Mouse (Mus musculus) neural tube, embryonic 10.5 days (tissue): ENCODE data around the gene Bag1.
"Not testable (repeated sequence)": the region's sequence is repeated elsewhere in the genome, so short reads cannot be mapped to it uniquely, and the experiment has no call there.

Experiments used
- DNase-seq: peaks from one replicate; pipeline ENCODE4 v3.0.0-alpha.2; 2017; ENCODE audit warnings: low spot score; ENCODE audit errors: extremely low spot score

The Bag1 gene

GRCm38 (mm10) chr4:40936175-40936839, 11.8 kb downstream of the Bag1 start:
- no peak for DNase-seq

GRCm38 (mm10) chr4:40934369-40934768, 13.7 kb downstream of the Bag1 start:
- DNase-seq, result not testable (repeated sequence)

DNA sequence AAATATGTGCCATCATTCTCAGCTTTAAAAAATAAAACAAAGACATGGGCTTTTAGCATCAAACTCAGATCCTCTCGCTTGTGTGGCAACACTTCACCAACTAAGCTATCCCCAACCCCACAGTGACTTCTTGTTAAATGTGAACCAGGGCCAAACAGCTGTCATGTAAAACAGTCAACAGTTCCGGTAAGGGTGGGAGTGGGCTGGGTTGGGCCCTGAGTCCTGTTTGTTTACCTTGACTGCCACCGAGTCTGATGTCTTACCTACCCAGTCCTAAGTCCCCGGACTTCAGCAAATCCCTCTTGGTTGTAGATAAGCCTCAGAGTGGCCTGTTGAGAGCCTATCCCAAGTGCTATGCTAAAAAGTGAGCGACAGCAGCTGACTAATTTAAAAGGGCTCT, 14.4 kb downstream of the Bag1 start:
- DNase-seq, result no peak

- no peak for DNase-seq
Measured at GRCm38 (mm10) chr4:40929046-40929445, 19.0 kb downstream of the Bag1 start.

DNA sequence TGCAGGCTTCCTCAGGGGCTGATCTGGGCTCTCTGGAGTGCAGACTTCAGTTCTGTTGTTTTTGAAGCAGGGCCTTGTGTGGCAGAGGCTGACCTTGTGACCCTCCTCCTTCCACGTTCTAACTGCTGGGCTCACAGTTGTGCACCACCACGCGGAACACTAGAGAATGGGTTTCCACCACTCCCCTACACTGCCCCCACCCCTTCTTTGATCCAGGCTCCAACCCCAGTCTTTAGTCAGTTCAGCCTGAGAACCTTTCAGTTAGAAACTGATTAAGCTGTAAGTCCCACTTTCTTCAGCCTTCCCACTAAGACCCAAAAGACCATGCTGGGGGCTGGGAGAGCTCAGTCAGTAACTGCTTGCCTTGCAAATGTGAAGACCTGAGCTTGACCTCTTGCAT, 22.5 kb downstream of the Bag1 start:
- DNase-seq, result no peak

GRCm38 (mm10) chr4:40923087-40923651, 24.9 kb downstream of the Bag1 start:
- DNase-seq, result no peak

DNA sequence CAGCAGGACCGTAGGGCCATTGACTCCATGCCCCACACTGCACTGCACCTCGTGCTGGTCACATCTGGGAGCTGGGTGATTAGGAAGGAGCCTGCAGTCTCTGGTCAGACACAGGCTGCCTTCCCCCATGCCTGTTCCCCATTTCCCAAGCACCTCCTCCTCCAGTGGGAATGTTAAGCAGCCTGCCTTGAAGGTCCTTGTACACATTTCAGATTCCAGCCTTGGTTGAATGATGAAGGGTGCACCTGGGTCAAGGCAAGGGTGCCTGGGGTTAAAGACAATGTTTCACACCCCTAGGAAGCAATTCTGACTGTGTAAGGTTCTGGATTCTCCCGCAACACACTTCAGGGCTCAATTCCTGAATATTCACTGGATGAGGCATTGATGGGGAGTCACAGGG, 26.8 kb downstream of the Bag1 start:
- no peak for DNase-seq

DNA sequence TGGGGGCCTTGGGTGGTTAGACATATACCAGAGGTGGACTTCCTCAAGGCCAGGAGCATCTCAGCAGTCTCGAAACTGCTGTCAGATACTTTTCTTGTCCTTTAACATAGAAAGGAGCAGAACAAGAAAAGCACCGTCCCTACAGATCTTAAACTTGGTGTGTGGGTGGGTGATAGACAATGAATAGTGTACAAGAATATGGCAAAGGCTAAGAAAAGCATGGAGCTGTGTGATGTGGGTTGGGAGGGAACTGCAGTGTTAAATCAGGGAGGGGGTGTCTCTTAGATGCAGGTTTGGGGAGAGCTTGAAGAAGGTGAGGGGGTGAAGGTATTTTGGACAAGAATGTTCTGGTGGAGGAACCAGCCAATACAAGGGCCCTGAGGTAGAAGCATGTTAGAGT, 27.5 kb downstream of the Bag1 start:
- no peak for DNase-seq

DNA sequence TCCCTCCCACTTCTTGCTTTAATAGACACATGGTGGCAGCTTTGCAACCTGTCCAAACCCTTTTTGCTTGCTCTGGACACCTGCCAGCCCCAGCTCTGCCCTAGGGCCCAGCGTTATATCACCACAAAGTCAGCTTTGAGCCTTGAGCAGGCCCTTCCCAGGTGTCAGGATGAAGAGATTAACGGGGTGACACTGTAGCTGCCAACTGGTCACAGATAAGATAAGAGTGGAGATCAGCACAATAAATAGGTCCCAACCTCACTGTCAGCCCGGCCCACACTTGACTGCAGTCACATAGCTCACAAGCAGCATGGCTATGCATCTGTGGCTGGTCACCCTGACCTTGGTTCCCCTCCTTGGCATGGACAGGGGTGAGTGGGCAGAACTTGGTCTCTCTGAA, 28.3 kb downstream of the Bag1 start, which contains the start of gene Spink4:
Gene Spink4 (plus strand): TSS at position 268 of the 400 bp plus-strand sequence.
- DNase-seq, result no peak

- no peak for DNase-seq
Measured at GRCm38 (mm10) chr4:40916592-40917155, 31.4 kb downstream of the Bag1 start.

- no peak for DNase-seq
Measured at GRCm38 (mm10) chr4:40915947-40916346, 32.1 kb downstream of the Bag1 start.

DNA sequence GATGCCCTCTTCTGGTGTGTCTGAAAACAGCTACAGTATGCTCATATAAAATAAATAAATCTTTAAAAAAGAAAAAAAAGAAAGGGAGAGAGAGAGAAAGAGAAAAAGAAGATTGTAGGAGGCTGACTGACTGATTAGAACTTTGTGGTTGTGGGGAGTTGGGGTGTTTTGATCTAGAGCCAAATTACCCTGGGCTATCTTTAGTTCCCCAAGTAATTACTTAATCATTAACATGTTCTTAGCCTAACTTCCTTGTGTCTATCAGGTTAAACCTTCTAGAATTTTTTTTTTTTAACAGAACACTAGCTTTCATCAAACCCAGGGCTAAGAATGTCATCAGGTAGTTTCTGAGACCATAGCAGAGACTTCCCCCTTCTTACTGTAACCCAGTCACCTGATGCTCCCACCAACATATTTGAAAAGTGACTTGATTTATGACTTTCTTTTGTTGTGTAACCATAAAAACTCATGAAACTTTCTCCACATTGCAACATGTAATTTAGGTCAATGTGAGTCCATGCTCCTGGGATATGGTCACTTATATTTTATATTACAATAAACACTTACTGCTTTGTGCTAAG, 33.7 kb downstream of the Bag1 start:
- DNase-seq, result no peak

DNA sequence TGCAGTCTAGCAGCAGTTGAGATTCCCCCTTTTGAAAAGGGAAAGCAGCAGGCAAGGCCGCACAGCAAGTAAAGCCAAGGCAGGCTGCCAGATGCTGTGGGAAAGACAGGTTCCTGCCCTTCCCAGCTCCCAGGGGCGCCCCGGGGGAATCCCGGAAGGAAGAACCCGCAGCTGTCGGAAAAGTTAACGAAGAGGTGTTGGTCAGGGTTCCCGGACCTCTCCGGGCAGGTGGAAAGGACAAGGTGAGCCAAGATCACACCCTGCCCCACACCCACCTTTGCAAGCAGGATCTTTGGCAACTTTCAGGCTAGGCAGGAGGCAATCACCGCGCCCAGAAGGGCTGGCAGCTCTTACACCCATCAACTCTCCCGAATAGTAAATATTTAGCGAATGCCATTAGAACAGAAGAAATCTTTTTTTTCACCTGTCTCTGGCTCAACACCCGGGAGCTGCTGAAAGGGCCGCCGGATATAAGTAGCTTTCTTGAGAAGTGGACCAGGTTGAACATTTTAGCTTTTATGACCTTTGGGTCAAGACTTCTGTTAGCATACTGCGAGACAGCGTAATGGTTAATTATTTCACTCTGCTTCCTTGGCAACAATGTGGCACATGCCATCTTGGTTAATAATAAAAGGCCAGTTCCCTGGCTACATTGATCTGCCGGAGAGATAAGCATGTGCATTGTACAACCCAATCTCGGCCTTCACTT, 39.7 kb downstream of the Bag1 start:
- DNase-seq, result no peak

DNA sequence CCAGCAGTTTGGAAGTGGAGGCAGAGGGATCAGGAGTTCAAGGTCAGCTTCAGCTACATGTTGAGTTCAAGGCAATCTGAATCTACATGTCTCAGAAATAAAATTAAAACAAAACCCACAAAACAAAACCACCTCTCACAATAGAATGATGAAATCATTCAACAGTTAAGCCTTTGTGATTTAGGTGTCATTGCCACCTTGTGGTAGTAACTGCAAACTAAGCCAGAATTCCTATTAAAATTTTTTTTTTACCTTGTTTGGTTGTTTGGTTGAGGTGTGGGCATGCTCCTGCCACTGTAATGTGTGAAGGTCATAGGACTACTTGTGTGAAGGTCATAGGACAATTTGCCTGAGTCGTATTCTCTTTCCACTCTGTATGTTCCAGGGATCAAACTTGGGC, 41.8 kb downstream of the Bag1 start:
- no peak for DNase-seq

GRCm38 (mm10) chr4:40900612-40901011, 47.5 kb downstream of the Bag1 start:
- DNase-seq, result no peak

- no peak for DNase-seq
Measured at GRCm38 (mm10) chr4:40900071-40900470, 48.0 kb downstream of the Bag1 start.

- no peak for DNase-seq
Measured at GRCm38 (mm10) chr4:40899264-40899663, 48.8 kb downstream of the Bag1 start.

DNA sequence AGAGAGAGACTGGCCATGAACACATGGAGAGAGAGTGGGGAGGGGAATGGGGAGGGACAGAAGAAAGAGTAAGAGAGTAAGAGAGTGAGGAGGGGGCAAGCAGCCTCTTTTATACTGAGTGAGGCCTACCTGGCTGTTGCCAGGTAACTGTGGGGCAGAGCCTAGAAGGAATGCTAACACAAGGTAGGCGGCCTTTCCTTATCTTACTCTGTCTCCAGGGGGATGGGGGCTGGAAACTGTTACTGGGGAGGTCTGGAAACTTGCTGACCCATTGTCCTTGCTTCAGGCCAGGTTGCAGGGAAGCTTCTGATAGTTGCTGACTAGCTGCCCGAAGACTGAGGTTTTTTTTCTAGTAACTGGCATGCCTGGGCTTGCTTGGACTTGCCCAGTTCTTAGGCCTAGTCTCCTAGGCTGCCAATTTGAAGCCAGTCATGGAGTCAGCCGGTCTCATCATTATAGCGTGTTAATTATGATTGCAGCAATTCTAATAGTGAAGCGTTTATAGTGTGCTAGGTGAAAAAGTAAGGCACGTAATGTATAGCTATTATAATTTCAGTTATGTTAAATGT, 49.5 kb downstream of the Bag1 start:
- no peak for DNase-seq

GRCm38 (mm10) chr4:40895646-40896045, 52.4 kb downstream of the Bag1 start:
- DNase-seq, result no peak

DNA sequence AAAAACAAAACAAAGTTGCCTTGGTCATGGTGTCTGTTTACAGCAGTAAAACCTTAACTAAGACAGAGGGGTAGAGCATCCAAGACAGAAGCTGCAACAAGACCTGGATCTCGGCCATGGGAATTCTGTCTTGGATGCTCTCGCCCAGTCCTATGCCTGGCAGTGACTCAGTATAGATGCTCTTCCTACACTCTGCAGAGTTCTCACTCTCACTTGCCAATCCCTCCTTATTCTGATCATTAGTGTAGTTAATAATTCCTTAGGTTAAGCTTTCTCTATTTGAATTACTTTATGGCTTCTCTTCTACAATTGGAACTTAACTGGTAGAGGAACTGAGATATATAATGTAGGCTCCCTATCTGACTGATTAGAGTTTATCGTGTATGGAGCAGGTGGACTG, 53.0 kb downstream of the Bag1 start:
- DNase-seq, result no peak

DNA sequence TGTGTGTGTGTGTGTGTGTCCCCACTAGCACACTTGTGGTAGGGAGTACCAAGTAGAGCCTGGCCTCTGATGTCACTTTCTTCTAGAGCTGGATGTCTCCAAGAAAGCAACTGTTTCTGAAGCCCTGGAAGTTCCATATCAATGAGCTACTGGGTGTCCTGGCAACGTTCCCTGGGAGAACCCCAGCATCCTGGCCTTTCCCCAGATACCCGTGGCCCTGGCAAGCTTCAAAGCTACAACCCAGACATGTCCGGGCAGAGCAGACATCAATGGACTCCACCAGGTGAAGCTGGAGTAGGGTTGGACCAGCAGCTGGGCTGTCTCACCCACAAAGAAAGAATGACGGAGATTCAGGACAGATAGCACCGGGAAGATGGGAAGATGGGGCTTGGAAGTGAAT, 56.9 kb downstream of the Bag1 start:
- DNase-seq, result no peak

DNA sequence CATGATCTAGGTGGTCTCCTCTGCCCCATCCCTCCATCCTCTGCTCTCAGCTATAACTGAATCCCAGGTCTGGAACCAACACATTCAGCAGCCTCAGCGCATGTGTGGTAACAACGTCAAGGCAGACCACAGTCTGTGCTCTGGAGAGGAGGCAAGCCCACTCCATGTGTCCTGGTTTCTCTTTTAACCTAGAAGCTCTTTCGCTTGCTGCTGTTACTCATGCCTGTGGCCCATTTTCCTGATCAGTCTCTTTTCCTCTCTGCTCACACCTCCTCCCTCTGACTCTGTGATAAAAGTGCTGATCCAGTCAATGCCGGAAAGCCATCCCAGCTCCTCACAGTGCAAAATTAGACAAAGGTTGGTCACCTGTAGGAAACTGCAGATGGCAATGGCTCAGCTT, 58.1 kb downstream of the Bag1 start:
- no peak for DNase-seq
